Mouse (Mus musculus): ENCODE measurements around the gene Nup160.

DNA sequence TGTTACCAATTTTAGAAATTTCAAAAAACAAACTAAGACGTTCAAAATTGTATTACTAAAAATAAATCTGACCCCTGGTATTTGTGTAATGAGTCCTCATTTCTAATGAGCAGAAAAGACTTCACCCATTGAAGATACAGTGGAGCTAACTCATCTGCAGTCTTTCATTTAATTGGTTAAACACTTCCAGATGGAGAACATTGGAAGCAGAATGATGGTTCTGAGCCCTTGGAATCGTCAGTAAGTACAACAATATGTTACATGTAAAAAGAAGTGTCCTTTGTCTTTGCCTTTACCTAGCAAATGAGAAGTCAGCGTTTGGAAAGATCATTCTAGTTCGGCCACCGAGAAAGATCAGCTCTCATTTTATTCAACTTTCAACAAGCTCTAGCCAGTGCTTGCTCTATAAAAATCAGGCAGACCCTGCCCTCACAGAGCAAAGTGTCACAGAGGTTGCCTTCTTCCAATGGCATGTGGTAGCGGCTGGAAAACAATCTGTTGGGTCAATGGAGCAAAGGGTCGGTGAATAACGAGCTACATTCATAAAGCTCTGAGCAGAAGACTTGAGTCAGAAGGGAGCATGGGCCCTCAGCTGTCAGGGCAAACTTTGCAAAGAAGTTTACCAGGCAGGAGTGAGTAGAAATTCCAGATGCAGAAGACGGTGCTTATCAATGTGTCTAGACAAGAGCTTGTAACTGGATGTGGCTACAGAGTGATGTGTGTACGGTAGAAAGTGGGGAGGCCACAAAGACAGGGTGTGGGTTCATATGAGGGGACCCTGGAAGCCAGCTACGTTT is 10.2 kb upstream of the Nup160 start:
- TF ChIP-seq CTCF (IDR thresholded peaks at IDR 0.05; ENCODE audit: control insufficient read depth, insufficient read depth, insufficient read length) (no peak), FOSL1 (IDR thresholded peaks at IDR 0.05; ENCODE audit: insufficient read depth, low read length, poor library complexity, severe bottlenecking) (no peak), MYOG (IDR thresholded peaks at IDR 0.05; ENCODE audit: control insufficient read depth, extremely low read depth, insufficient read length) (no peak)
